In genomic region chr2:81450514-81450913, GRCm38 (mm10) we compare ENCODE assay signal across 22 mouse cellular contexts.
A peak's percentile ranks its signal among the peaks of the same experiment; 100 is the strongest.
DNase-seq lines count a peak whose midpoint lies in the region; ATAC-seq lines count a peak whose summit lies in the region.
"Had no signal": no experiment of that assay in that cellular context is flagged by ENCODE, and none has a peak within 500 bp of the region (broad histone marks: within the 10 kb centered on the region; RNA-seq: fewer than 3 reads in every experiment).

No protein-coding gene starts in this region.

- H3K27me3 ChIP-seq in forebrain, embryonic 11.5 days (ENCODE audit: control insufficient read depth, insufficient read depth, low read length): no peaks in the 10 kb centered on the region
- no peaks in the 10 kb centered on the region for H3K27me3 ChIP-seq in forebrain, embryonic 10.5 days (ENCODE audit: poor library complexity, severe bottlenecking)
- no peaks in the 10 kb centered on the region for H3K27me3 ChIP-seq in forebrain, embryonic 13.5 days
- H3K27me3 ChIP-seq in forebrain, embryonic 16.5 days (replicated peaks; ENCODE audit: control insufficient read depth, insufficient read depth, low read length): no peaks in the 10 kb centered on the region
- H3K27me3 ChIP-seq: embryonic facial prominence, embryonic 13.5 days; hindbrain, embryonic 12.5 days; hindbrain, embryonic 15.5 days had no signal

- DNase-seq in forebrain, embryonic 11.5 days (ENCODE audit: low spot score): no peak
- DNase-seq in forebrain, embryonic 10.5 days (ENCODE audit: extremely low spot score, low spot score): no peak
- no peak for DNase-seq in right cerebral cortex, postnatal 14 days
- no peak for DNase-seq in cerebellum, postnatal 4 days (ENCODE audit: low spot score in 2 of 2)
- DNase-seq: adrenal gland, adult 8-10 months; adrenal gland, postnatal 25 days; cerebellum, adult 18-20 months; cerebellum, adult 9-10 months; embryo, embryonic 11 days; gastrocnemius, adult 2 months; gastrocnemius, postnatal 14 days; heart, adult 11 months had no signal

- no peak overlapping the region for H3K9ac ChIP-seq in forebrain, embryonic 11.5 days (ENCODE audit: low read length)
- H3K9ac ChIP-seq in forebrain, embryonic 13.5 days: no peak overlapping the region
- no peak overlapping the region for H3K9ac ChIP-seq in forebrain, embryonic 16.5 days (replicated peaks; ENCODE audit: low read depth, low read length)
- H3K9ac ChIP-seq: embryonic facial prominence, embryonic 13.5 days; hindbrain, embryonic 12.5 days; hindbrain, embryonic 15.5 days had no signal

- 0 out of 2 replicates have a peak, but pooled peaks have one; percentile 44 for ATAC-seq in forebrain, embryonic 11.5 days (replicated peaks; ENCODE audit: low FRiP score)
- ATAC-seq in forebrain, embryonic 13.5 days: peak; percentile 51; the same call in 1 of the 2 replicates
- ATAC-seq in forebrain, embryonic 16.5 days: peak; percentile 67
- ATAC-seq: activated CD4-positive, CD25-positive, alpha-beta regulatory T cell, adult 4 months; intestine, postnatal 0 days had no signal

- WGBS in forebrain, embryonic 11.5 days: 46% methylated on average over 1 of the region's 1 CpGs
- 61% methylated on average over 1 of the region's 1 CpGs for WGBS in forebrain, embryonic 10.5 days
- WGBS in forebrain, embryonic 13.5 days: 38% methylated on average over 1 of the region's 1 CpGs
- 28% methylated on average over 1 of the region's 1 CpGs for WGBS in forebrain, embryonic 16.5 days

- no peak overlapping the region for H3K27ac ChIP-seq in forebrain, embryonic 11.5 days (ENCODE audit: low read depth, low read length)
- no peak overlapping the region for H3K27ac ChIP-seq in forebrain, embryonic 10.5 days
- H3K27ac ChIP-seq in forebrain, embryonic 13.5 days: no peak overlapping the region
- H3K27ac ChIP-seq in forebrain, embryonic 16.5 days (ENCODE audit: low read length): no peak overlapping the region
- H3K27ac ChIP-seq: embryonic facial prominence, embryonic 10.5 days; embryonic facial prominence, embryonic 13.5 days; gastrocnemius, adult 2 months; hindbrain, embryonic 12.5 days; hindbrain, embryonic 15.5 days had no signal

- H3K4me2 ChIP-seq in forebrain, embryonic 11.5 days (ENCODE audit: low read depth, low read length, severe bottlenecking): no peak overlapping the region
- H3K4me2 ChIP-seq in forebrain, embryonic 13.5 days: no peak overlapping the region
- H3K4me2 ChIP-seq in forebrain, embryonic 16.5 days (ENCODE audit: low read length): no peak overlapping the region
- H3K4me2 ChIP-seq: embryonic facial prominence, embryonic 13.5 days; heart, embryonic 11.5 days; hindbrain, embryonic 12.5 days; hindbrain, embryonic 15.5 days had no signal

- H3K36me3 ChIP-seq in forebrain, embryonic 11.5 days (ENCODE audit: control insufficient read depth, insufficient read depth, low read length): no peaks in the 10 kb centered on the region
- H3K36me3 ChIP-seq in forebrain, embryonic 10.5 days (replicated peaks): no peaks in the 10 kb centered on the region
- no peaks in the 10 kb centered on the region for H3K36me3 ChIP-seq in forebrain, embryonic 13.5 days (ENCODE audit: poor library complexity, severe bottlenecking)
- no peaks in the 10 kb centered on the region for H3K36me3 ChIP-seq in forebrain, embryonic 16.5 days (ENCODE audit: control insufficient read depth, insufficient read depth)
- H3K36me3 ChIP-seq: embryonic facial prominence, embryonic 10.5 days; embryonic facial prominence, embryonic 13.5 days; hindbrain, embryonic 12.5 days; hindbrain, embryonic 15.5 days had no signal

- H3K9me3 ChIP-seq in forebrain, embryonic 11.5 days (ENCODE audit: control insufficient read depth, low read length): no peaks in the 10 kb centered on the region
- H3K9me3 ChIP-seq in forebrain, embryonic 10.5 days: no peaks in the 10 kb centered on the region
- no peaks in the 10 kb centered on the region for H3K9me3 ChIP-seq in forebrain, embryonic 13.5 days (replicated peaks)
- no peaks in the 10 kb centered on the region for H3K9me3 ChIP-seq in forebrain, embryonic 16.5 days (ENCODE audit: control insufficient read depth, low read length)
- H3K9me3 ChIP-seq: embryonic facial prominence, embryonic 10.5 days; embryonic facial prominence, embryonic 13.5 days; hindbrain, embryonic 12.5 days; hindbrain, embryonic 15.5 days had no signal

- no peaks in the 10 kb centered on the region for H3K4me1 ChIP-seq in forebrain, embryonic 11.5 days (replicated peaks; ENCODE audit: control insufficient read depth, insufficient read depth, low read length)
- no peaks in the 10 kb centered on the region for H3K4me1 ChIP-seq in forebrain, embryonic 10.5 days
- H3K4me1 ChIP-seq in forebrain, embryonic 13.5 days: no peaks in the 10 kb centered on the region
- no peaks in the 10 kb centered on the region for H3K4me1 ChIP-seq in forebrain, embryonic 16.5 days (replicated peaks; ENCODE audit: control insufficient read depth, insufficient read depth, low read length)
- H3K4me1 ChIP-seq: embryonic facial prominence, embryonic 10.5 days; embryonic facial prominence, embryonic 13.5 days; hindbrain, embryonic 12.5 days; hindbrain, embryonic 15.5 days had no signal

- no peak overlapping the region for H3K4me3 ChIP-seq in forebrain, embryonic 11.5 days (ENCODE audit: low read depth, low read length)
- H3K4me3 ChIP-seq in forebrain, embryonic 10.5 days: no peak overlapping the region
- no peak overlapping the region for H3K4me3 ChIP-seq in forebrain, embryonic 13.5 days
- no peak overlapping the region for H3K4me3 ChIP-seq in forebrain, embryonic 16.5 days (replicated peaks; ENCODE audit: low read length)
- H3K4me3 ChIP-seq: embryonic facial prominence, embryonic 10.5 days; embryonic facial prominence, embryonic 13.5 days; erythroblast, embryonic 14.5 days; gastrocnemius, adult 2 months; hindbrain, embryonic 12.5 days; hindbrain, embryonic 15.5 days had no signal
